Mouse (Mus musculus) embryo, embryonic 9.5 days (tissue): Measurements from ENCODE around the gene Efcab8.

Source experiments
- DNase-seq: peaks from one replicate; pipeline ENCODE4 v3.0.0-alpha.2; 2017; ENCODE audit errors: extremely low spot score

Gene Efcab8

DNA sequence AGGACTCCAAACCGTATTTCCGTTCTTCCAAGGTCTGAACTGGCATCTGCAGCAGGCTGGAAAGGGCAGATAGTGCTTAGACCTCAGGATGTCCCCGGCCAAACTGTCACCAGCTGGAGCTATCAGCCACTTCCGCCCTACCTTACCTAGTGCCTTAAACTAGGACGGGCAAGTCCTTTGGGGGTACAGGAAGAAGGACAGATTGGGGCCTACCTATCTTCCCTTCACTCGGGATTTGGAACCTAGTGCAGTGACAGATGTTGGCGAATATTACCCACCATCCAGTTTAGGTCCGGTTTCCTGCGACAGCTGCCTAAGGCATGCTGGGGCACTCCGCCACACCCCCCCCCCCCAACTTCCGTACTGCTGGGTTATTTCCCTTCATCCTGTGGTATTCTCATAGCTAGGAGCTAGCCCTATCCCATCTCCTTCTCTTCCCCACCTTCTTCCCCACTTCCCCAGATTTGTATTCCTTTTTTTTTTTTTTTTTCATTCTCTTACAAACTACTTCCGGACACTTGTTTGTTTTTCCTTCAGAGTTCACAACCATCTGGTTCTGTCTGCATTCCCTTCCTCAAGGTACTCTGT is at the start of gene Efcab8:
TSS of gene Efcab8 (plus strand) at position 538 of the 588 bp plus-strand sequence.
- no peak for DNase-seq

DNA sequence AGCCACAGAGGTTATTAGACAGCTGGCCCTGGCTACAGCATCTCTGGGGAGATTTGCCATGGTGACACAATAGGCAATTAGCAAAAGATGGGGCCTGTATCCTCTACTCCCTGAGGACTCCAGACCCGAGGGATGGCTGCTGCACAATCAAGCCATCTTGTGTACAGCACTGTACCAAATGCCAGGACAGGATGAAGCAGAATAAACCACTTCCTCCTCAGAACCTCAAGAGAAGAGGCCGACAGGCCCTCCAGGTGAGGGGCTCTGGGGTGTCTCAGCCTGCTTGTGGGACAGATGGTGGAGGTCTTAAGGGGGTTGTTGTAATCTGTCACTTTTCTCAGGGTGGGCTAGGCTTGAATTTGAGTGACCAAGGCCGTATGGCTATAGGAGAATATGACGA is 45.7 kb upstream of the Efcab8 start:
- DNase-seq, result no peak

DNA sequence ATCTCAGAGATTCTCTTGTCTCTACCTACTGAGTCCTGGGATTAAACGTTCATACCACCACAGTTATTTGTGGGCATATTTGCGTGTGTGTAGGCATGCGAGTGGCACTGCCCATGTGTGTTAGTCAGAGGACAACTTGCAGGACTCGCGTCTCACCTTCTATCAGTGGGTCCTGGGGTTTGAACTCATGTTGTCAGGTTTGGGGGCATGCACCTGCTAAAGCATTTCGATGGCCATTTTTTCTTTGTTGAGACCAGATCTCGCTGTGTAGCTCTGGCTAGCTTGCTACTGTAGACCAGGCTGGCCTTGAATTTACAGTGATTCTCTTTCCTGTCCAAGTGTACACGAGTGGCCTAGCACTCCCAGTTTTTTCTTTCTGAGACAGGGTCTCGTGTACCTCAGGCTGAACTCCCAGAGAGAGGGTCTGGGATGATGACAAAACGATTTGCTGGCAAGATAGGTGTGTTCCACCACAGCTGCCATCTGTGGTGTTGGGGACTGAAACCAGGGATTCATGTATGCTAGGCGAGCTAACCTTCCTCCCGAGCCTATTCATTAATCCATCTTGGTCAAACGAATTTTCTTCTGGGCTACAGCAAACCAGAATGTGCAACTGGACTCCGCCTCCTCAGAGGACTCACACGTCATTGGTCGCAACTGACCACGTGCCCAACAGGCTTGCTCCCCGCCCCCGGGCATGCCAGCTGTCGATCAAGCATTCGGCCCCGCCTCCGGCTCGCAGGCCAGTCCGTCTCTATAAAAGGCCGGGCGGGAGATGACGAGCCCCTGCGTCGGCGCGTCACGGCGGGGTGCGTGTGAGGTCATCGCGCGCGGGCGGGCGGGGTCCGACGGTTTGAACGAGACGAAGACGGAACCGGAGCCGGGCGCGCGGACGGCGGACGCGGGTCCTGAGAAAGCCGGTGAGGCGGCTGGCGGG is 39.0 kb upstream of the Efcab8 start, which contains the start of gene Mapre1:
TSS of gene Mapre1 (plus strand) at position 775 of the 937 bp plus-strand sequence.
- peak; percentile 99 for DNase-seq

DNA sequence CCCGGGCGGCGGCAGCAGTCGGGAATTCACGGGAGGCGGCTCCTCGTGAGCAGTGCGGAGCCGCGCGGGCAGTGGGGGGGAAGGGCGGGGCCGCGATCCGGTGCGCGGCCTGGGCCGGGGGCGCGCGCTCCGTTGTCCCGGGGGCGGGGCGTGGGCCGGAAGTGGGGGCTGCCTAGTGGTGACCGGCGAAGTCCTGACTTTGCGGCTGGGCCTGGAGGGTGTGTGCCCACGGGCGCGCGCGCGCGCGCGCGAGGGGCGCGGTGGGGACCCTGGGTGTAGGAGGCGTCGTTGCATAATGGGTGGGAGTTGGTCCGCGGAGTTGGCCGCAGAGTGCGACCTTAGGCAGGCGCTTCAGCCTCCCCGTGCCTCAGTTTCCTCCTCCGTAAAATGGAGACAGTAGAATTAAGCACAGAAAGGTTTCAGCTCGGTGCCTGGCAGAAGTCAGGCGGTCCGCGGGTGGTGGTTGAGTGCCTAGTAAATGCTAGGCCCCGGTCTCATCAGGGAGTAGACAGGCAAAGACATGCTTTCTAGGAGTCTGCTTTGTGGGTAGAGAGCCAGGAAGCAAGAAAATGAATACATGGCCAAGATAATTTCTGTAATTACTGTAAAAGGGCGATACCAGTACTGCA is 38.2 kb upstream of the Efcab8 start:
- DNase-seq, result peak; percentile 14

DNA sequence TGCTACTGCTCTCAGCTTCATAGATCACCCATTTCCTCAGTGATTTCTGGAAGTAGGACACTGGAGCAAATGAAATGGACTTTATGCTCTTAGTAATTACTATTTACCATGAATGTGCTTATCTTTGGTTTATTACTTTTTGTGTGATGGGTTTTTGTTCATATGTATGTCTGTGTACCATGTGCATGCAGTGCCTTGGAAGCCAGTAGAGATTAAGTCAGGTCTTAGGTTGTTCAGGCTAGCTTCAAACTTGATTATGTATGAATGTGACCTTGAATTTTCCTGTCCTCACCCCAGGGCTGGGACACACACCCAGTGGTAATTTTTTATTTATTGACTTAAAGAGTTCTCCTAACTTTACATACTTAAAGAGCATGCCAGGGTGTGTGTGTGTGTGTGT is 31.7 kb upstream of the Efcab8 start:
- no peak for DNase-seq

DNA sequence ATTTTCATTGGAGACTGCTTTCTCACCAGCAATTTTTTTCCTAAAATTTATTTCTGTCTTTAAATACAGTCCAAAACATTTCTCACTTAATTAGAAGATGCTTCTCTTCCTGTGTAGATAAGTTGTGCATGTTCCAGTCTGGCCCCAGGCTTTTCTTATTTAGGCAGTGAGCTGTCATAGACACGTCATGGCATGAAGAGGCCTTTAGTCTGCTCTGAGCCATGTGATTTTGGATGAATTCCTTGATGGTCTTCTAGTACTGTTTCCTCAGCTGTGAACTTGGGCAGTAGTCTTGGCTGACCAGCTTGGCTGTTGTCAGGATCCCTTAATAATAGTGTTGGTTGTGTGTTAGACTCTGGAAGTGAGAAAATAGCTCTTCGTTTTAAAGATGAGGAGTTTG is 29.4 kb upstream of the Efcab8 start:
- no peak for DNase-seq

DNA sequence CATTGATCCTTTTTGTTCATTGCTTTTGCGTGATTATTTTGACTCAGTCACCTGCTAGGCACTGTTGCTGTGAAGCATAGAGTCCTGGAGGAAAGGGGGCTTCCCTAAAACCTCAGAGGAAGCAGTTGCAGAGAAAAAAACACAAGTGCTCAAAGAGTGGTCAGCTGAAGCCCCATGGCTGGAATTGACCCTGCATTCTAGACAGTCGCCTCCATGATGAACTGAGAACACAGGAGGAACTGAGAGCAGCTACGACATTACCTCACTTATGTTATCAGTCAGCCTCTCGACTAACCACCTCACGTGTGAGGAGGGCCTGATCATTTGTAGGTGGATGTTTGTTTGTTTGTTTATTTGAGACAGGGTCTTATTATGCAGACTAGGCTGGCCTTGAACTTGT is 17.6 kb upstream of the Efcab8 start:
- DNase-seq, result no peak

DNA sequence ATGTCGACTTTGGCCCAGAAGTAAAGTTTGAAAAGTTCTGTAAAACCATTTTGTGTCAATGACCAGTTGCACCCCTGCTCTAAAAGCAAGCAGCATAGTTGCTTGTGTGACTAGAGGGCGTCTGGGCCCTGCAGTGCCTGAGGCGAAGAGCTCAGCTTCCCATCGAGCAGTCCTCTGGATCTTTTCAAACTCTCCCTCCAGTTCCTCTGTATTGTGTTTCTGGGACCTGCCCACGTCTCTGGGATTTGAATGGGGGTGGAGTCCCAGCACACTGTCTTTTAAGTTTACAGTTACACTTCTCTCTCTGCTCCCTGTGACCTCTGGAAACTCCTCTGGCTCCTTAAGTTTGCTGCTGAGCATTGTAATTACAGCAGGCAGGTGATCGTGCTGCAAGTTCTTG is 12.2 kb upstream of the Efcab8 start:
- no peak for DNase-seq

DNA sequence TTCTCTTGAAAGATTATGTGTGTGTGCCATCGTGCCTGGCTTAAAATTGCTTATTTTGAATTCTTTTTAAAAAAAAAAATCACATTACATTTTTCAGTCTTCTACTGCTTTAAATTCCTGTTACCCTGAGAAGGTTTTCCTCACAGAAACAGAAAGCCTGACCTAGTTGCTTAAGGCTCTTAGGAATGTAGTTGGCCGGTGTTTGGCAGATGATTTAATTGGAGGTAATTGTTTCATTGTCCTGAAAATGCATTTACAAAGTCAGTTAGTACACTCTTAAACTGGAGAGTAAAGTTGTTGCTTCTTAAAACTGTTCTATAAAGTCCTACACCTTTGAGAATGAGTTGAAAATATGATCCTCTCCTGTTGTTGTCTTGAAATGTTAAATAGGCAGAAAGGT is 10.8 kb upstream of the Efcab8 start:
- DNase-seq, result no peak

DNA sequence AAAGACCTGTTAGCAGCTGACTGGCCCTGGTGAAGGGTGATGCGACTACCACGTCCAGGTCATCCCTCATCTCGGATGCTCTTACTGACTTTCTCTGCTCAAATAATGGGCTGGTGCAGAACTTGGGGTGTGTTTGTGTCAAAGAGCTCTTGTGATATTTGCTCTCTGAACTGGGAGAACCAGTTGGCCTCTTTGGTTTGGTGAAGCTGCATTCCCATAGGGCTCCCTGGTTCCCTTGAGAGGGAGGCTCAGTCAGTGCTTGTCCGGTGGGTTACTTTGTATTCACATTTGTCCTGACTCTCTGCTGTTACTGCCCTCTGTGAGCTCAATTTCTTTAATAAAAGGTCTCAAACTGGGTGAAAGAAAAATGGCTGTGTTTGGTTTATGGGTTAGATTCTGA is 6.8 kb upstream of the Efcab8 start:
- DNase-seq, result no peak

DNA sequence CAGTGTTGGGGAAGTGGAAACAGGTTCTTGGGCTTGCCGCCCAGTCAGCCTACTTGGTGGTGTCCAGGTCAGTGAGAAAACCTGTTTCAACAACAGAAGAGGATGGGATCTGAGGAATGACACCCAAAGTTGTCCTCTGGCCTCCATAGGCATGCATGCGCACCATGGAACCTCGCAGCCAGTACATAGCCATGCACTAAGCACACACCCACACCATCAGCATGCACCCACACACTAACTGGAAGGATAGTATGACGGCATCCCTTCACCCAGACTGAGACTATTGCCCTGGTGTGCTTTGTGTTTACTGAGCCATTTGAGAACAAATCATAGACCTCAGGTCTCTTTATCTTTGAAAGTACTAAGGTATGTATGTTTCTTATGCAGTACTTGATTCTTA is 4.3 kb upstream of the Efcab8 start:
- DNase-seq, result no peak

DNA sequence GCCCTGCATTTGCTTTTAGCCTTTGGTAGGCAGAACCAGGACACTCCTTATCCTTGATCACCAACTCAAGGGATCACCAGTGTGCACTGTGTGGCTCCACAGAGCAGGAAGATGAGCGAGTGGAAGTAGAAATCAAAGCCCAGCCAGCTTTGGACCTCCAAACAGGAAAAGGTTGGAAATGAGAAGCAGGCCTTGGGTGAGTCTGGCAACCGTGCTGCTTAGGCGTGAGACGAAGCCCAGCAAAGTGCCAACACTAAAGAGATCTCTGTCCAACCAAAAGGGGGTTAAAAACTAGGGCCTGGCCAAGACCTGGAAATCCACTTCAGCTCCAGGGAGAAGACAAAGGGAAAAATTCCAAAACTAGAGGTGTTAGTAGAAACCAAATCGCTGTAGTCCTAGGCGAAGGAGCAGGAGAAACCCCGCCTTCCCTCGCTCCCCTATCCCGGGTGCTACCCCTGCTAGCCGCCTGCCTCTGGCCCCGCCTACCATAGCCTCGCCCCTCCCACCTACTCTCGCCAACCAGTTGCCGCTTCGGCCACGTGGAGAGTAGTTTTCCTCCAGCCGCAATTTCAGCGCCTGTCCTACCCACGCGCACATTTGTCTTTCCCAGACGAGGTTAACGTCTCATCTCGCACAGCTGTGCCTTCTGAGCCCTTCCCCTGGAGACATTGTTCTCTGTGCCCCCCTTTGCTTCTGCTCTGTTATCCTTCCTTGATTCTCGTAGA is 931 bp upstream of the Efcab8 start:
- DNase-seq, result peak; percentile 85

DNA sequence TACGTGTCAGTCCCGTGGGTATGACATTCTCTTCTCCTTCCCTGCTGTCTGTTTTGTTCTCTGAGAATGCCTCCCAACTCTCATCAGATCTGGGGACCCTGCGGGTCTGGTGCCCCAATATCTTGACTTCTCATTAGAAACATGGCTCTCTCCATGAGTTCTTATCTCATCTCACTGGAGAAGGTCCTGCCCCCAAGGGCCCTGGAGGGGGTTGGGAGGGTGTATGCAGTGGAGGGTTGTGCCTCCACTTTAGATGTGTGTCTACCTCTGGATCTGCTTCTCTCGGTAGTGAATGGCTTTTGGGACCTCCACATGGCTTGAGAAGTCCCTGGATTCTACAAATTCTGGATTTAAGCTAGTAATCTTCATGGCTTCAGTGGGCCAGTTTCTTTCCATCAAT is 1.4 kb downstream of the Efcab8 start:
- DNase-seq, result no peak

DNA sequence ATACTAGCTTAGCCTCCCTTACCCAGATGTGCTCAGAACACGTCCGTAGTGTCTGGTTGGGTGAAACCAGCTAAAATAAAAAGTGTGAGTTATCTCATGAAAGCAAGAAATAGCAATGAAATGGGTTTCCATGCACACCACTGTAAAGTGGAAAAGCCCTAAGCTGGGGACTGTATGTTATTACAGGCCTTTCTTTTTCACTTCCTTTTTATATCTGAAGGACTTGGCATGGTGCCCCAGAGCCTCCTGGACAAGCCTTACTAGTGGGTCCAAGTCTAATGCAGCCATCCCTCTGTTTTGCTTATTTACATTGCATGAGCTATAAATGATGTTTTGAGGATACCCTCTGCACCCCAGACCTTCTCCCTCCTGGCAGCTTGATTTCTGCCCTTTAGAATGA is 4.9 kb downstream of the Efcab8 start:
- no peak for DNase-seq

DNA sequence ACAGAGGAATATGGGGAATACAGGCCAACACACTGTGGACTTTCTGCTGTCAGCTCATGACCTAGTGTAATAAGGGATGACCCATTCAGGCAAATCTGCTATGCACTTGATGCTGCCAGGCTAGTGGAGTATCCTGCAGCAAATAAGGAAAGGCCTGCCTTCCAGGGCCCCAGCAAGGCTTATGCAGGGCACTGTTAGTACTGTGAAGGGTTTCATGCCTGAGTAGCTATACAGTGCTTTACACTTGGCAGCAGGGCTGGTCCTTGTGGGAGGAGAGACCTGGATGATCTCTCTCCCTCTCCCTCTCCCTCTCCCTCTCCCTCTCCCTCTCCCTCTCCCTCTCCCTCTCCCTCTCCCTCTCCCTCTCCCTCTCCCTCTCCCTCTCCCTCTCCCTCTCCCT is 13.6 kb downstream of the Efcab8 start:
- no peak for DNase-seq

DNA sequence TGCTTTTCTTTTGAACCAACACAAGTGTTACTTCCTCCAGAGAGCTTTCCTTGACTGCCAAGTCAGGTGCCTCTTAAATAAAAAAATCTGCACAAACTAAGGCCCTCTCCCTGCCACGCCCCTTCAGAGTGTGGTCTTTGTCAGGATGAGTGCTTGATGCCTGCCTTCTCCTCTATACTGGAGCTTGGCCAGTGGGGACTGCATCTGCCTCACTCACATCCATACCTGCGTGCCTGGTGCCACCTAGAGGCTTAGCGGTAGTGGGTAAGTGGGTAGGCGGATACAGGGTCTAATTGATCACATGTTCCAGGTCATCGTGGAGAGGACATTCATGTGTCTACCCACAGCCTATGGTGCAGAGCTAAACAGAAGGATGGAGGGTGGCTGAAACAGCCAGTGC is 15.4 kb downstream of the Efcab8 start:
- DNase-seq, result no peak

DNA sequence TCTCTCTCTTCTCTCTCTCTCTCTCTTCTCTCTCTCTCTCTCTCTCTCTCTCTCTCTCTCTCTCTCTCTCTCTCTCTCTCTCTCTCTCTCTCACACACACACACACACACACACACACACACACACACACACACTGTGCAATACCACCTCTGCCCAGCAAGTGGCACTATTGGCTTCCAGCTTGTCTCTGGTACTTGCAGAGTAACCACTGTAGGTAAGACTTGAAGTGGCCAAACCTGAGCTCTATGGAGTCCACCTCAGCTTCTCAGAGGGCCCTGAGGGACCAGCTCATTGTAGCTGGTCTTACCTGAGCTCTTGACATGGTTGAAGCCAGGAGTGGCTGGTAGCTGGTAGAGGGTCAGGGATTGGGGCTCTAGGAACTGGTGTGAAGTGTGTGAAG is 27.7 kb downstream of the Efcab8 start:
- peak; percentile 51 for DNase-seq

DNA sequence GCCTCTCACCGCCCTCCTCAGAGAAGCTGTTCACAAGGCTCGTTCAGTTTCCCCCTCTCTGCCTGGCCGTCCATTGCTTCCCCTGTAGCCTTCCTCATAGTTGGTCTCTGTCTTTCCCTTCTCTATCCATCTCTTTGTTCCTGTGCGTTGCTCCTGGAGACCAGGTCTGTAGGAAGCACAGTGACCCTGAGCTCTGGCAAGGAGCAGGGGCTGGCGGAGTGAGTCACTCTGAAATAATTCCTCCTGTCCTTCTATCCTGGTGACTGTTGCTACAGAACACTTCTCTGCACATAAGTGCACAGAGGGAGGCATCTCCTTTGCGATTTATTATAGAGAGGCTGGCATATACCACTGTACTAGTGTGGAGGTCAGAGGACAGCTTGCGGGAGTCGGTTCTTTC is 28.4 kb downstream of the Efcab8 start:
- no peak for DNase-seq

DNA sequence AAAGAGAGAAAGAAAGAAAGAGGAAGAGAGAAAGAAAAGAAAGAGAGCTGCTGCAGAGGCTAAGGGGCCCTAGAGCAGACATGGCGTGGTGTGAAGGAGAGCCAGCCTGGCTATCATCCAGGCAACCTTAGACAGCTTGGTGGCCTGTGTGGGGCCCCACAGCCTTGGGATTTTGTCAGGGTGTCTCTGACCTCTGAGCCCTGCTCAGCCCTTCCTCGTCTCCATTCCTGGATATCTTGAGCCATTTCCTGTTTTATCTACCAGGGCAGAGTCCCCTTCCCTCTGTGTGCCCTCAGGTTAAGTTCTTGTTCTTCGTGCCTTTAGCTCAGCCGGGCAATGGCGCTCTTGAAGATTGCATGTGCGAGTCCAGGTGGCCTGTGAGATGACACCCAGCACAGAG is 29.1 kb downstream of the Efcab8 start:
- DNase-seq, result no peak

DNA sequence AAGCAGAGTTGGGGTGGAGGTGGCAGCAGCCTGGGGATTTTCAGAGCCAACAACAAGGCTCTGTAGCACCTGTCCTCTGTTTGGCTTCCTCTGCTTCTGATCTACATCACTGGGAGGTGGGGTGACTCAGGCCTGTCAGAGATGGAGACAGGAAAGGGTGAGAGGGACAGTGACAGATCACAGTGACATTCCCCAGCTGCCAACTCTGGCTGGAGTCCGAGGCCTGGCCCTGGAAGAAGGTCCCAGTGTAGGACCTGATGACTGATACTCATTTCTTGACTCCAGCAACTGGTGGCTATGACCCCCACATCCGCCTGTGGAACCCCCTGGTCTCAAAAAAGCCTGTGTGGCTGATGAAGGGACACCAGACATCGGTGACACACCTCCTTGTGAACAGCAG is 30.2 kb downstream of the Efcab8 start:
- DNase-seq, result no peak

DNA sequence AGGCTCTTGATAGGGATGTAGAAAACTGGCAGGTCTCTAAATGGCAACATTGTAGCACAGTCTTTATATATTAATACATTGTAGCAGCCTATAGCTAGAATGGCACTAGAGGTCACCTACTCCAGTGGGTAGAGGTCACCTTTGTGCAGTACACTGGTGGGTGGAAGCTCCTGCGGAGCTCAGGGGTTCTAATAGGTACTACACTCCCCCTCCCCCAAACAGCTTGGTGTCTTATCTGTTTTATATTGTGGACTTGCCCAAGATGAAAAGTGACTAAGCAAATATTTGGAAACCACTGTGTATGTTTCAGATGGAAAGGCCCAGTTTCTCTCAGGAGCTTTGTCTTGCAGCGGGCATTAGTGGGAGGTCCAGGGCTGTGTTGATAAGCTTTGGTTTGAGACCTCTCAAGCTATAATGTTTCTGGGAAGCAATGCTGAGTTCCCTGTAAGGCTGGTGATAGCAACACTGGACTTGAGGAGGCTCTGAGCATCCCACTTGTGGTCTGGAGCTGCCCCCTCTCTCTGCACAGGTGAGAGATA is 42.3 kb downstream of the Efcab8 start:
- no peak for DNase-seq

DNA sequence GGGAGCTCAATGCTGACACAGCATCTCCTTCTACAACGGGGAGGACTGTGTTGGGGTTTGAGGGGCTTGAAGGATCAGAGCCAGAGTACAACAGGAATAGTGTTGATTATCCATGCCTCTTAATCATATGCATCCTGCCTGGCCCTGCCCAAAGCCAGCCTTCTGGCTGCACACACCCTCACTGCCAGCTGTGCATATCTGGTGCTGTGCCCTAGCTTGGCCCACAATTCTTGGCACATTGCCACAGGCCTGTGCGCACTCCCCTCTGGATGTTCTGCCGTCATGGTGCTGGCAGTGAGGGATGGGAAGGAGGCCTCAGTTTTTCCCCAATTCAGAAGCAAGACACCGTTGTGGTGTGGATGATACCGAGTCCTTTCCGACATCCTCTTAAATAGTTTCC is 44.9 kb downstream of the Efcab8 start:
- DNase-seq, result no peak
